Mouse (Mus musculus): ENCODE measurements around the gene Nova1. TPM values are rescaled to one million over a fixed set of nuclear protein-coding genes. Genes with fewer than 3 reads are reported as not detected.

Nova1 gene
- polyA plus RNA-seq, 1 experiment from 2014 or later: 0.02 TPM

- Histone ChIP-seq H3K4me3 (ENCODE audit: low read depth, low read length) (no peak overlapping the region), H3K27me3 (ENCODE audit: control insufficient read depth, insufficient read depth, low read depth, low read length) (no peaks in the 10 kb centered on the region), H3K4me2 (ENCODE audit: low read depth, low read length) (no peak overlapping the region), H3K27ac (ENCODE audit: low read length) (no peak overlapping the region), H3K4me1 (ENCODE audit: control insufficient read depth, low read depth, low read length) (no peaks in the 10 kb centered on the region), H3K9ac (ENCODE audit: low read depth, low read length) (no peak overlapping the region), H3K36me3 (ENCODE audit: control insufficient read depth, insufficient read depth) (no peaks in the 10 kb centered on the region), H3K9me3 (replicated peaks; ENCODE audit: control insufficient read depth, low read length) (no peaks in the 10 kb centered on the region)
- 80% methylated on average over 4 of the region's 4 CpGs for WGBS (ENCODE audit: insufficient replicate concordance)
- no peak for ATAC-seq (ENCODE audit: low read depth)
Observed at GRCm38 (mm10) chr12:46719076-46719475, 99.7 kb downstream of the Nova1 start.

DNA sequence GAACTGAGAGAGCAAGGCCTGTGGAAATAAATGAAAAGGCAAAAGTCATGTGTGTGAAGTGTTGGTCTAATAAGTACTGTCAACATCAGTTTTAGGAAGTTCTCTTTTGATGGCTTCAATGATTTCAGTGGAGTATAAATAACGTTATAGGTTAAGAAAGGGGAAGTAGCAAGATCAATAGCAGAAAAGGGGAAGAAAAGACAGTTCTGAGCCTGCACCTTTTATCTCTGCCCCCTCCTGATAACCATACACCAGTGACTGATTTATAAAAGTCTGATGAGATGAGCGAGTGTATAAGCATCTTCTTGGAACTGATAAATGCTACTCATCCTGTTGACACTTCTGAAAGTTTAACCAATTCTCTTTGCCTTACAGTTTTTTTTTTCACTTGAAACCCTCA, 108.6 kb downstream of the Nova1 start:
- H3K9me3 ChIP-seq (replicated peaks; ENCODE audit: control insufficient read depth, low read length): no peaks in the 10 kb centered on the region
- WGBS (ENCODE audit: insufficient replicate concordance): 23% methylated on average over 2 of the region's 2 CpGs
- no peaks in the 10 kb centered on the region for H3K4me1 ChIP-seq (ENCODE audit: control insufficient read depth, low read depth, low read length)
- no peak overlapping the region for H3K9ac ChIP-seq (ENCODE audit: low read depth, low read length)
- no peak overlapping the region for H3K27ac ChIP-seq (ENCODE audit: low read length)
- H3K4me3 ChIP-seq (ENCODE audit: low read depth, low read length): no peak overlapping the region
- H3K4me2 ChIP-seq (ENCODE audit: low read depth, low read length): no peak overlapping the region
- H3K27me3 ChIP-seq (ENCODE audit: control insufficient read depth, insufficient read depth, low read depth, low read length): no peaks in the 10 kb centered on the region
- no peaks in the 10 kb centered on the region for H3K36me3 ChIP-seq (ENCODE audit: control insufficient read depth, insufficient read depth)
- ATAC-seq (ENCODE audit: low read depth): no peak

GRCm38 (mm10) chr12:46709475-46709874, 109.3 kb downstream of the Nova1 start:
- H3K27me3 ChIP-seq (ENCODE audit: control insufficient read depth, insufficient read depth, low read depth, low read length): no peaks in the 10 kb centered on the region
- H3K27ac ChIP-seq (ENCODE audit: low read length): no peak overlapping the region
- 51% methylated on average over 7 of the region's 7 CpGs for WGBS (ENCODE audit: insufficient replicate concordance)
- no peak overlapping the region for H3K4me3 ChIP-seq (ENCODE audit: low read depth, low read length)
- no peak overlapping the region for H3K4me2 ChIP-seq (ENCODE audit: low read depth, low read length)
- ATAC-seq (ENCODE audit: low read depth): no peak
- no peaks in the 10 kb centered on the region for H3K4me1 ChIP-seq (ENCODE audit: control insufficient read depth, low read depth, low read length)
- H3K9me3 ChIP-seq (replicated peaks; ENCODE audit: control insufficient read depth, low read length): no peaks in the 10 kb centered on the region
- no peak overlapping the region for H3K9ac ChIP-seq (ENCODE audit: low read depth, low read length)
- H3K36me3 ChIP-seq (ENCODE audit: control insufficient read depth, insufficient read depth): no peaks in the 10 kb centered on the region

GRCm38 (mm10) chr12:46700202-46700601, 118.5 kb downstream of the Nova1 start:
- H3K36me3 ChIP-seq (ENCODE audit: control insufficient read depth, insufficient read depth): no peaks in the 10 kb centered on the region
- ATAC-seq (ENCODE audit: low read depth): no peak
- no peaks in the 10 kb centered on the region for H3K9me3 ChIP-seq (replicated peaks; ENCODE audit: control insufficient read depth, low read length)
- H3K4me1 ChIP-seq (ENCODE audit: control insufficient read depth, low read depth, low read length): no peaks in the 10 kb centered on the region
- 60% methylated on average over 8 of the region's 8 CpGs for WGBS (ENCODE audit: insufficient replicate concordance)
- no peak overlapping the region for H3K9ac ChIP-seq (ENCODE audit: low read depth, low read length)
- H3K27me3 ChIP-seq (ENCODE audit: control insufficient read depth, insufficient read depth, low read depth, low read length): no peaks in the 10 kb centered on the region
- H3K27ac ChIP-seq (ENCODE audit: low read length): no peak overlapping the region
- H3K4me3 ChIP-seq (ENCODE audit: low read depth, low read length): no peak overlapping the region
- no peak overlapping the region for H3K4me2 ChIP-seq (ENCODE audit: low read depth, low read length)

- 54% methylated on average over 2 of the region's 2 CpGs for WGBS (ENCODE audit: insufficient replicate concordance)
- ATAC-seq (ENCODE audit: low read depth): no peak
- Histone ChIP-seq H3K4me3 (ENCODE audit: low read depth, low read length) (no peak overlapping the region), H3K36me3 (ENCODE audit: control insufficient read depth, insufficient read depth) (no peaks in the 10 kb centered on the region), H3K4me1 (ENCODE audit: control insufficient read depth, low read depth, low read length) (no peaks in the 10 kb centered on the region), H3K4me2 (ENCODE audit: low read depth, low read length) (no peak overlapping the region), H3K27me3 (ENCODE audit: control insufficient read depth, insufficient read depth, low read depth, low read length) (no peaks in the 10 kb centered on the region), H3K9ac (ENCODE audit: low read depth, low read length) (no peak overlapping the region), H3K9me3 (replicated peaks; ENCODE audit: control insufficient read depth, low read length) (no peaks in the 10 kb centered on the region), H3K27ac (ENCODE audit: low read length) (no peak overlapping the region)
Observed at GRCm38 (mm10) chr12:46676341-46676740, 142.4 kb downstream of the Nova1 start.

DNA sequence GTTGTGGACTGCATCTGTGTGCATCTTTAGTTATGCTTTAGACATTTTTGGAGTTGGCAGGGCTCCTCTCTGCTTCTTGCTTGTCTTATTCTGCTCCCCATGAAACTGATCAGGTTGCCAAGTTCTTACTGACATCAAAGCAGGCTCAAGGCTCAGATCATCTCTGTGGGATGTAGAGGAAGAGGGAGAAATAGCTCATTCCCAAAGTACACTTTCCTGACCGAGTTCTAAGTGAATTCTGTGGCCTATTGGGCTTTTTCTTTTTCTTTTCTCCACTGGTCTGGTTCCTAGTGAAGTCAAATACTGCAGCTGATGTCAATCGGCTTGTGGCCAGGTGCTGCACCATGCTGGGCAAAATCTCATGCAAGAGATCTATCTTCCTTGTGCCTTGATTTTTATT, 152.0 kb downstream of the Nova1 start:
- Histone ChIP-seq H3K9ac (ENCODE audit: low read depth, low read length) (no peak overlapping the region), H3K27ac (ENCODE audit: low read length) (no peak overlapping the region), H3K9me3 (replicated peaks; ENCODE audit: control insufficient read depth, low read length) (no peaks in the 10 kb centered on the region), H3K27me3 (ENCODE audit: control insufficient read depth, insufficient read depth, low read depth, low read length) (no peaks in the 10 kb centered on the region), H3K4me3 (ENCODE audit: low read depth, low read length) (no peak overlapping the region), H3K36me3 (ENCODE audit: control insufficient read depth, insufficient read depth) (no peaks in the 10 kb centered on the region), H3K4me1 (ENCODE audit: control insufficient read depth, low read depth, low read length) (no peaks in the 10 kb centered on the region), H3K4me2 (ENCODE audit: low read depth, low read length) (no peak overlapping the region)
- ATAC-seq (ENCODE audit: low read depth): no peak
- 25% methylated on average over 2 of the region's 2 CpGs for WGBS (ENCODE audit: insufficient replicate concordance)

GRCm38 (mm10) chr12:46646139-46646611, 172.6 kb downstream of the Nova1 start:
- WGBS (ENCODE audit: insufficient replicate concordance): 65% methylated on average over 5 of the region's 5 CpGs
- Histone ChIP-seq H3K4me2 (ENCODE audit: low read depth, low read length) (no peak overlapping the region), H3K4me3 (ENCODE audit: low read depth, low read length) (no peak overlapping the region), H3K36me3 (ENCODE audit: control insufficient read depth, insufficient read depth) (no peaks in the 10 kb centered on the region), H3K27me3 (ENCODE audit: control insufficient read depth, insufficient read depth, low read depth, low read length) (no peaks in the 10 kb centered on the region), H3K4me1 (ENCODE audit: control insufficient read depth, low read depth, low read length) (no peaks in the 10 kb centered on the region), H3K9ac (ENCODE audit: low read depth, low read length) (no peak overlapping the region), H3K27ac (ENCODE audit: low read length) (no peak overlapping the region), H3K9me3 (replicated peaks; ENCODE audit: control insufficient read depth, low read length) (no peaks in the 10 kb centered on the region)
- no peak for ATAC-seq (ENCODE audit: low read depth)

- Histone ChIP-seq H3K36me3 (ENCODE audit: control insufficient read depth, insufficient read depth) (no peaks in the 10 kb centered on the region), H3K4me2 (ENCODE audit: low read depth, low read length) (no peak overlapping the region), H3K9me3 (replicated peaks; ENCODE audit: control insufficient read depth, low read length) (no peaks in the 10 kb centered on the region), H3K4me1 (ENCODE audit: control insufficient read depth, low read depth, low read length) (no peaks in the 10 kb centered on the region), H3K9ac (ENCODE audit: low read depth, low read length) (no peak overlapping the region), H3K27me3 (ENCODE audit: control insufficient read depth, insufficient read depth, low read depth, low read length) (no peaks in the 10 kb centered on the region), H3K27ac (ENCODE audit: low read length) (no peak overlapping the region), H3K4me3 (ENCODE audit: low read depth, low read length) (no peak overlapping the region)
- WGBS (ENCODE audit: insufficient replicate concordance): 62% methylated on average over 6 of the region's 6 CpGs
- no peak for ATAC-seq (ENCODE audit: low read depth)
Observed at GRCm38 (mm10) chr12:46645365-46645962, 173.3 kb downstream of the Nova1 start.

Data from liver, embryonic 16.5 days (tissue).